Mouse (Mus musculus) 416B (cell line): Measurements from ENCODE around the gene Bod1l.

ENCODE experiments used
- DNase-seq: peaks from one replicate; pipeline ENCODE4 v3.0.0; 2011; ENCODE audit warnings: low read depth

Gene Bod1l

DNA sequence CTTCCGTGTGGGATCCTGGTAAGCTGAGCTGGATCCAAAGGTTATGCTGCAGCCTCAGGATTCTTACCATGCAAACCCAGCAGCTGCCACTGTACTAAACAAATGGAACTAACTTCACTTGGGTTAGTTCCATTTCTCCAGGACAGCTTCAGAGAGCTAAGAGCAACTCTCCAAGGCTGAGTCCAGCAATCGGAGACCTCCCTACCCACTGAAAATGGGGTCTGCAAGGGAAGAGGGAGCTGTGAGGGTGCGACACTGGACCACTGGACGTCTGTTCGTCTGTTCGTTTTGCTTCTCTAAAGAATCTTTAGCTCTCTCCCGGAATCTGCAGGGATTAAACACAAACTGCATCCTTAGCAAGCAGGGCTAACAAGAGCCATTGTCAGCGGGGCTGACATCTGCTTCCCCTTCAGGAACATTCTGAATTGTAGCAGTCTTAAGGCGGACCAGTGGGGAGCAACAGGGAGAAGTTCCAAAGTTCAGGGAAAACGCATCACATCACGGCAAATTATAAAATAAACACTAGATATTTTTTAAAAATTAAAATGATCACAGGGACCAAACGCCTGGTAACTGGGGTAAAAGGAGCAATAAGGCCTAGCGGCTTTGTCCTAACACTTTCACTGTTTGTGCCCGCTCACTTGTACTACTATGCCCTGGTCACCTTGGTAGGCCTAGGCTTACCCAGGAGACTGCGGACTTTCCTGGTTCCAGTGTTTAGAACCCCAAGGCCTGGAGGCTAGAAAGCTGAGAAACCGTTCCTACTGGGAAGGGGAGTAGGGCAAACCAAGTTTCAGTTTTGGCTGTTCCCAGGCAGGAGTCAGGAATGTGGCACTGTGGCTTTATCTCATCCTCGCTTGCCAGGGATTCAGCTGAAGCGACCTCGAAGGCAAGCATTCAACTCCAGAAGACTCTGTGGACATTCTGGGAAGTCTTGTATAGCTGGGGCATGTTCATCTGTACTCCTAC is 85.2 kb downstream of the Bod1l start:
- DNase-seq: no peak

DNA sequence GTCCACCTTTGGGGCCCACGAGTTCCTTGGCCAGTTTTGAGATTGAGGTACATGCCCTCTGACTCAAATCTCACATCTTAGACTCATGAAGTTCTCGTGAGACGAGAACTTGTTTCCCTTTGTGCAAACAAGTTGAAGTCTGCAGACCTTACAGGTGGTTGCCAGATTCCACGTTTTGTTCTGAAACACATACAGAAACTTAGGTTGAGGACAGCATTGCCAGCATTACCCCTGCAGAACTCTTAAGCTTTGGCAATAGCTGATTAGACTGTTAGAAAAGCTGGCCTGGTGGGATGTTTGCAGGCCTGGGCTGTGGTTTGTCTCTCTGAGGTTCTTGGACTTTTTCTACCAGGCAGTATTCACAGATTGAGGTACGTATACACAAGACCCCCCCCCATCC is 86.8 kb downstream of the Bod1l start:
- no peak for DNase-seq

- no peak for DNase-seq
Measured at GRCm38 (mm10) chr5:41756396-41756795, 87.7 kb downstream of the Bod1l start.

- DNase-seq: no peak
Measured at GRCm38 (mm10) chr5:41755373-41755960, 88.6 kb downstream of the Bod1l start.

DNA sequence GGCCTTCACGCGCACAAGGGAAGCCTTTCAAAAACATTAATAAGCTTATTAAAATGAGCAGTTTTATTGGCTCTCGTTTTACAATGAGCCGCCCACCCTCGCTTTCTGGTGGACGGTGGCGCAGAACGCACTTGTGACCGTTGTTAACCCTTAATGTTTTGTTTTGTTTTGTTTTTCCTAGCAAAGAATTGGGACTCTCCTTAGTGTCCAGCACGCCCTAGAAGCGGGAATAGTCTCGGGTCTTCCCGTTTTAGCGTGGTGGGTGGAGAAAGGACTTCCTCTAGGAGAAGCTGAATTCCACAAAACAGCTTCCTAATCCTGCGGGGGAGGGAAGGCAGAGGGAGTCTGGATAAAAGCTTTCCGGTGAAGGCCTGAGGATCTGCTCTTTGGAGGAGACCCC is 89.3 kb downstream of the Bod1l start:
- no peak for DNase-seq

DNA sequence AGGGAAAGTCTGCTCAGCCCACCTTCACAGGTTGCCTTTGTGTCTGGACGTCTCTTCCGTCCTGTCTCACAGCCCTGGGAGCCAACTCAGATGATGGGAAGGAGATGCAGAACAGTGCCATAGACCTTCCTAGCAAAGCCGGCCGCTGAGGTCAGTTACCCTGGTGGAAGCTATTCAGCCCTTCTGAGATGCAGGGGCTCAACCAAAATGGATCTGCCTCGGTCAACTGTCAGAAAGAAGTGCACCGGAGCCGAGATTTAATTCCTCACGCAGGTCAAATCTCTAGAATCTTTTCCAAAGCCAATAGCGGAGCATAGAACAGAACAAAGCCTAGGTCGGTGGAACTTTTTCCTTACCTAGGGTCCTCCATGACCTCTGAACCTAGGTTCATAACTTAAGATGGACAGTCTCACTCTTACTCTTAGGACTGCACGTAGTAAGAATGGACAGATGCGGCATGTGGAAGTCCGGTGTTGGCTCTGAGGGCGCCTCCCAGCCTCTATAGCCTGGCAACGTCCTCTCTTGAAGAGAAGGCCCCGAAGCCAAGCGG is 89.8 kb downstream of the Bod1l start:
- no peak for DNase-seq

DNA sequence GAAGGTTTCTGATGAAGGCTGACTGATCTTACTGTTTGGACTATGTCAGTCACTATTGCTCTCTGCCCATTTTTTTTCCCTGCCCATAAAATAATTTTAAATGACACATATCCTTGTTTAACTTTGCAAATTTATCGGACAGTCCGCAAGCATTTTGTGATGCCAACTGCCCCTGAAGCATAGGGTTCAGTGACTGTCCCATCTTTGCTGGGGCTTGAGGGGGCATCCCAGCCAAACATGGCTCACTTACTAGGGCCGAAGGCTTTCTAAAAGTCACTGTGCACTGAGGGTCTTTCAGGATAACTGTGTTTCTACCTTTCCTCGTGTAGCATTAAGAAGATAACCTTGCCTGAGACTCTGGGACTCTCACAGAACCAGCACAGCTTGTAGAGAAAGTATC is 91.4 kb downstream of the Bod1l start:
- no peak for DNase-seq

GRCm38 (mm10) chr5:41744898-41745780 is 99.0 kb downstream of the Bod1l start:
- DNase-seq: no peak

DNA sequence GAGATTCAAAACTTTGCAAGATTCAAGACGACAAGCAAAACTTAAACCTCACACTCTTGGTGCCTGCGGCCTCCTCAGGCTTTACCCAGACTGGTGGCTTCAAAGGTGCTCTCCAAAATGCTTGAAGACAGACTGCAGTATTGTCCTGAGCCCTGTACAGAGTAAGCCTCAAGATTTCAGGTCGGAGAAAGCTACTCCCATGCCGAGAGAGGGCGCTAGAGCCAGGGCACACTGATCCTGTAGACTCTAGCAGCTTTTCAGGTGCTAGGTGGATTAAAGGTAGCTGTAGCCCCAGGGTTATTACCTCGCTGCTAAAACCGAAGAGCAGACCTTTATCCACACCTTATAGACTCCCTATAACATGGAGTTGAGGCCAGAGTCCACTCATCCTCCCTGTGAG is 99.9 kb downstream of the Bod1l start:
- DNase-seq: no peak

DNA sequence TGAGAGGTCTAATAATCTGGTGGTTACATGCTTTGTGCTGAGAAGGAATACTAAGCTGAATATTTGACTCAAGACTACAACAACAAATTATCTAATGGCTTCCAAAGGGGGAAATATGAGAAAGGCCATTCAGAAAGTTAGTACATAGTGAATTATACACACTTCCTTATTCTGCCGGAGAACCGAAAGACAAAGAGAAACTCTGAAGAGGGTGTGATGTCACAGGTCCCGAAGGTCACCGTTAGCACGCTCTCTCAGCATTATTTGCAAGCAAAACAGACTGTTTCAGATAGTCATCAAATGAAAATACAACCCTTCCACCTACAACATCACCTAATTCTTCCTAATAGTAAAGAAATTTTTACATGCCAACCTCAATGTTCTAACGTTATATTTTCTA is 105.3 kb downstream of the Bod1l start:
- DNase-seq: no peak
